Mouse (Mus musculus) heart, embryonic 15.5 days (tissue): ENCODE data around the gene Iars2. TPM values are rescaled to one million over a fixed set of nuclear protein-coding genes. Genes with fewer than 3 reads are reported as not detected.

Experiments used
- ATAC-seq: fragments of 200-750 bp; cut with Nextera tagmentation; replicated peaks from 2 replicates; pipeline ENCODE4 v1.8.0; 2017; ENCODE audit warnings: low read depth, moderate TSS enrichment; ENCODE audit not compliant: insufficient number of reproducible peaks, insufficient read depth, low FRiP score
- H3K27ac ChIP-seq: fragments of 300-500 bp; sonication (generic); 2 replicates; pipeline ENCODE4 v1.5.1; 2015; ENCODE audit warnings: mild to moderate bottlenecking, inconsistent platforms
- H3K27me3 ChIP-seq: fragments of 300-500 bp; sonication (generic); 2 replicates; pipeline ENCODE4 v1.6.1; 2015; ENCODE audit warnings: inconsistent platforms
- H3K36me3 ChIP-seq: fragments of 300-500 bp; sonication (generic); 2 replicates; pipeline ENCODE4 v1.6.1; 2015; ENCODE audit warnings: mild to moderate bottlenecking, inconsistent platforms
- H3K4me1 ChIP-seq: fragments of 300-500 bp; sonication (generic); replicated peaks from 2 replicates; pipeline ENCODE4 v1.6.1; 2015; ENCODE audit warnings: inconsistent platforms
- H3K4me2 ChIP-seq: fragments of 300-500 bp; sonication (generic); 2 replicates; pipeline ENCODE4 v1.6.1; 2015; ENCODE audit warnings: inconsistent platforms, mild to moderate bottlenecking, moderate library complexity
- H3K4me3 ChIP-seq: fragments of 300-500 bp; sonication (generic); 2 replicates; pipeline ENCODE4 v1.5.1; 2015; ENCODE audit warnings: mild to moderate bottlenecking, inconsistent platforms
- H3K9ac ChIP-seq: fragments of 300-500 bp; sonication (generic); 2 replicates; pipeline ENCODE4 v1.6.1; 2015; ENCODE audit warnings: mild to moderate bottlenecking, inconsistent platforms
- H3K9me3 ChIP-seq: fragments of 300-500 bp; sonication (generic); replicated peaks from 2 replicates; pipeline ENCODE4 v1.6.1; 2016; ENCODE audit warnings: inconsistent platforms
- WGBS: fragments of 180-500 bp; shearing (Covaris S2); methylation state at CpG from one replicate; pipeline ENCODE4 v1.1.7; 2015; ENCODE audit warnings: mixed read lengths; 5-methylcytosine and 5-hydroxymethylcytosine counted together
- polyA plus RNA-seq: library from polyadenylated mRNA; unstranded; fragments of >200 nt; fragmentation: Nextera tagmentation; extraction: Ambion mirVana; gene quantifications from 2 replicates; pipeline ENCODE4 v1.2.1, GENCODE M21; 2015

The Iars2 gene
- polyA plus RNA-seq, 1 experiment from 2014 or later: 35.5 TPM

DNA sequence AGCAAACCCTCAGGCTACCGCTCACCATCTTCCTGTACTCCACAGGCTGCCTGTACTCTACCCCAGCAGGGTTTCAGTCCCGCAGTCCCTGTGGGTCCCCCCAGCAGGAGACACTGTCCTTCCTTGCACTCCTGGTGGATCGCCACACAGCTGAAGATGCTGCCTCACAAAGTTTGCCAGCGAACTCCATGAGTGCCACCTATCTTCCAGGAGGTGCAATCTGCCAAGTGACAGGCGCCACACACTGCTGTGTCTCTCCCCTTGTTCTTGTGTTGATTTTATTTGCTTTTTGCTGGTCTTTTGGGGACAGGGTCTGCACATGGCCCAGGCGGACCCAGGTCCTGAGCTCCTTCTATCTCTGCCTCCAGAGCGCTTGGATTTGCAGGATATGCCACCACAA, 32.3 kb downstream of the Iars2 start:
- Histone ChIP-seq H3K36me3 (peaks cover 59% of the 10 kb centered on the region), H3K27ac (no peak overlapping the region), H3K9me3 (no peaks in the 10 kb centered on the region), H3K9ac (no peak overlapping the region), H3K27me3 (no peaks in the 10 kb centered on the region), H3K4me1 (no peaks in the 10 kb centered on the region), H3K4me3 (no peak overlapping the region), H3K4me2 (no peak overlapping the region)
- no peak for ATAC-seq
- WGBS: 90% methylated on average over 7 of the region's 7 CpGs

DNA sequence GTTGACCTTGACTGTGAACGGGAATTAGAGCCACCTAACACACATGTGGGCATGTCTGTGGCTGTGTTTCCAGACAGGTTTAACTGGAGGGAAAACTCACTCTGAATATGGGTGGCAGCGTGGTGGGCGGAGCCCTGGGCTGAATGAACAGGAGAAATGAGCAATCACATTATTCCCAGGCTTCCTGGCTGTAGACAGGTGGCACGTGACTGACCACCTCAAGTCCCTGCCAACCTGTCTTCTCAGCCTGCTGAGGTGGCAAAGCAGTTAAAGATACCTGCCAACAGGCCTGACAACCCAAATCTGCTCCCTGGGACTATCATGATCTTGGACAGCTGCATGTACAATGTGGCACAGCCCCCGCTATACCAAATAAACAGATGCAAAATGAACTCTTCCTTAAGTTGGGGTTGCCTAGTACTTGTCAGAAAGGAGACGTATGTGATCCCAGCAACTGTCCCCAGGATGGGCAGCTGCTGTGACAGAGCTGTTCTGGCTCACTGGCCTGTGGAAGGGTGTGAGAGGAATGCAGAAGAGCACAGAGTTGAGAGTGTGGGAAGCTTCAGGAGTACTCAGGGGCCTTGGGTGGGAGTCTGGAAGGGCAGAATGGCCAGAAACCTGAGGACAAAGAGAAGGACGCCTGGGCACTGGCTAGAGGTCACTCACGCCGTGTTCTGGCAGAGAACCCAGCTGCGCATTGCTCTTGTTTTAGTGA, 36.4 kb downstream of the Iars2 start:
- Histone ChIP-seq H3K27me3 (no peaks in the 10 kb centered on the region), H3K27ac (no peak overlapping the region), H3K9ac (no peak overlapping the region), H3K36me3 (peaks cover 80% of the 10 kb centered on the region), H3K4me3 (no peak overlapping the region), H3K9me3 (no peaks in the 10 kb centered on the region), H3K4me1 (no peaks in the 10 kb centered on the region), H3K4me2 (no peak overlapping the region)
- ATAC-seq: no peak
- 91% methylated on average over 10 of the region's 10 CpGs for WGBS

DNA sequence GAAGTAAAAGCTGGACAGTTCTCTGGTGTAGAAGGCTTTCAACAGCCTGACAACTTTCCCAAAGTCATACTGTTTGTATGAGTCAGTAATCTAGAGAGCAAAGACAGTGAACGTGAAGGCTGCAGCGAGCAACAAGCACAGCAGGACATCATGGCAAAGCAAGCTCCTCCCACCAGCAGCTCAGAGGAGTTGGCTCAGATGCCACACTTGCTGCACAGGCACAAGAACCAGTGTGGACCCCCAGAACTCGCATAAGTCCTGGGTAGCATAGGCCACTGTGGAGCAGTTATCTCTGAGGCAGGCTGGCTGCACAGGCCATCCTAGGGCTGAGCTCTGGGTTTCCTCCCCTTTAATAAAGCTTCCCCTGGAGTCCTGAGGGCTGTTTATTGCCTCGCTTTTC, 37.9 kb downstream of the Iars2 start:
- H3K9me3 ChIP-seq: no peaks in the 10 kb centered on the region
- H3K4me3 ChIP-seq: no peak overlapping the region
- H3K27me3 ChIP-seq: no peaks in the 10 kb centered on the region
- H3K9ac ChIP-seq: no peak overlapping the region
- 84% methylated on average over 4 of the region's 4 CpGs for WGBS
- H3K4me1 ChIP-seq: no peaks in the 10 kb centered on the region
- no peak overlapping the region for H3K27ac ChIP-seq
- H3K4me2 ChIP-seq: no peak overlapping the region
- ATAC-seq: no peak
- peaks cover 79% of the 10 kb centered on the region for H3K36me3 ChIP-seq

DNA sequence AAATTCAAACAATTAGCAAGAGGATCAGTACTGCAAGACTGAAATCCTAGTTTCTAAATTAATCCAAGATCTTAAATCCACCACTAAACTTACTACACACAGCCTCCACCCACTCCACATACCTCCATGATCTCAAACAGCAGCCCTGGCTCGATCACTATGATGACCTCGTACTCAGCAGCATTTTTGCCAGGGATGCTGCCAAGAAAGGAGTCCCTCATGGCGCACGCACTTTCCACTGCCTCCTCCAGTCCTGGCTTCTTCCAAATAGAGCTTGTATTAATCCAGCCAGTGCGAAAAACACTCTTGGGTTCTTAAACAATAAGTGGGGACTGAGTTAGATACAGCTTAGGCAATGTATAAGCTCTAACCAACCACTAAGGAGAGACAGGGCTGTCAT, 40.0 kb downstream of the Iars2 start:
- no peak overlapping the region for H3K27ac ChIP-seq
- peaks cover 14% of the 10 kb centered on the region for H3K4me1 ChIP-seq
- no peaks in the 10 kb centered on the region for H3K9me3 ChIP-seq
- ATAC-seq: no peak
- H3K4me2 ChIP-seq: no peak overlapping the region
- no peaks in the 10 kb centered on the region for H3K27me3 ChIP-seq
- H3K36me3 ChIP-seq: peaks cover 73% of the 10 kb centered on the region
- H3K4me3 ChIP-seq: no peak overlapping the region
- WGBS: 53% methylated on average over 5 of the region's 5 CpGs
- H3K9ac ChIP-seq: no peak overlapping the region

DNA sequence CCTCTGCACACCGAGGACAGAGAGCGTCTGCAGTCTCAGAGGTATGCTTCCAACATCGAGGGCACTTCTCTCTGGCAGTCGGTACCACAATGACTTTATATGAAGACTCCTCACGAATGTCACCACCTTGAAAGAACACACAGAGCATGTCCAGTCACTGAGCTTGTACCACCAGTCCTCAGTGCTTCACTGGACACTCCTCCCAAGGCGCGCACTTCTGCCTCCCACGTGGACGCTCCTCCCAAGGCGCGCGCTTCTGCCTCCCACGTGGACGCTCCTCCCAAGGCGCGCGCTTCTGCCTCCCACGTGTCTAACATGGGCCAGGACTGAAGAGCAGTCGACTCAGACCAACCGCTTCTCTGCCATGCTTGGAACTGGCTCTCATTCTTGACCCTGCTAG, 42.1 kb downstream of the Iars2 start:
- Histone ChIP-seq H3K4me3 (no peak overlapping the region), H3K27me3 (no peaks in the 10 kb centered on the region), H3K4me2 (no peak overlapping the region), H3K27ac (no peak overlapping the region), H3K9me3 (no peaks in the 10 kb centered on the region), H3K4me1 (peaks cover 16% of the 10 kb centered on the region), H3K9ac (no peak overlapping the region), H3K36me3 (peaks cover 69% of the 10 kb centered on the region)
- no peak for ATAC-seq
- WGBS: 80% methylated on average over 20 of the region's 20 CpGs

DNA sequence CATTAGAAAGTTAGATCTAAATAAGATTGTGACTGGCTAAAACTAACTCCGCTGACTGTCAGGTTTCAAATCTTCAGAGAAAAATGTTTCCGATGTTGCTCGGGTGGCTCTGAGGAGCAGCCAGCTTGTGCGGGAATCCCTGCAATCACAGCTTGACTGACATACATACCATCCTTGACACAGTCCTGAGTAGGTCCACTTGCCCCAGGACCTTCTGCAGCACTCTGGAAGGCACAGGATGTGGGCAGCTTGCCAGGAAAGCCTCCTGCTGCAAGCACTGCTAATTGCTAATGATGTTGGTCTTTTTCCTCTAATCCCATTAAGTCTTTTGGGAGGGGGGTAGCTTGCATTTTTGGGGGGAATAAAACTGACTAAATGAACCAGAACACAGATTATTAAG, 44.0 kb downstream of the Iars2 start:
- Histone ChIP-seq H3K4me2 (no peak overlapping the region), H3K9me3 (no peaks in the 10 kb centered on the region), H3K36me3 (peaks cover 57% of the 10 kb centered on the region), H3K27me3 (no peaks in the 10 kb centered on the region), H3K4me3 (no peak overlapping the region), H3K4me1 (peaks cover 16% of the 10 kb centered on the region), H3K9ac (no peak overlapping the region), H3K27ac (peak overlapping the region; percentile 43)
- ATAC-seq: peak; percentile 73; the same call in 1 of the 2 replicates
- WGBS: 44% methylated on average over 4 of the region's 4 CpGs

DNA sequence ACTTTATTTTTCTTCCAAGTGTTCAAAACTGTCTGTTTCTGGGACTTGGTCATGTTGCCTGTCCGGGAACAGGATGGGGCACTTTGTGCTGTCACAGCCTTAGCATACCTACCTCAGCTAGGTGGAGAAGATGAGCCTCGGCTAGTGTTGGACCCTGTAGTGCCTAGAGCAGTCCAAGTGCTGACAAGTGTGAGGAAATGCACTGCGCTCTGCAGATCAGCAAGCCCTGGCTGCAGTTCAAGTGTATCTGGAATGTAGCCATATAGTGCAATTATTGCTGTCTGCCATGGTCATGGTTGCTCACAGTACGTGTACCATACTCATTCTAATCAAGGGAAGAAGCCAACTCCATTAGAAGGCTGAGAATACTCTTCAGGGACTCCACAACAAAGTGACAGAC, 44.5 kb downstream of the Iars2 start:
- peaks cover 53% of the 10 kb centered on the region for H3K36me3 ChIP-seq

DNA sequence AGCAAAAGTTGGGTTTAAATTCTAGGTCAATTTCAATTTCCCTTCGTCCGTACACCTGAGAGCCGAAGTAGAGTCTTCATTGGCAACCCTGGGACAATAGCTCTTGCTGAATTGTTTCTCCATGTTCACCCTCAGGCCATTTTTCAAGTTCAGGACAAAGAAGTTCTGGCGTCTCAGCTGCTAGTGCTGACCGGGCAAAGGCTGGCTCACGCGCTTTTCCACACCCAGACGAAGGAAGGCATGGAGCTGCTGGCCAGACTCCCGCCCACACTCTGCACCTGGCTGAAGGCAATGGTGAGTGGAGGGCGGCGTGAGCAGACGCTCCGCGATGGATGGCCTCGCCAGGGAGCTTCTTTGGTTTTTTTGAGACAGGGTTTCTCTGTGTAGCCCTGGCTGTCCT, 45.9 kb downstream of the Iars2 start:
- Histone ChIP-seq H3K9ac (no peak overlapping the region), H3K4me2 (no peak overlapping the region), H3K36me3 (peaks cover 56% of the 10 kb centered on the region), H3K9me3 (no peaks in the 10 kb centered on the region), H3K27ac (no peak overlapping the region), H3K27me3 (no peaks in the 10 kb centered on the region), H3K4me3 (no peak overlapping the region), H3K4me1 (peaks cover 16% of the 10 kb centered on the region)
- no peak for ATAC-seq
- WGBS: 92% methylated on average over 15 of the region's 15 CpGs

More for the DNA sequence above, 44.5 kb downstream of the Iars2 start:
- no peak overlapping the region for H3K4me2 ChIP-seq
- no peaks in the 10 kb centered on the region for H3K9me3 ChIP-seq
- H3K4me1 ChIP-seq: peaks cover 16% of the 10 kb centered on the region
- no peak overlapping the region for H3K4me3 ChIP-seq
- ATAC-seq: peak; percentile 89
- WGBS: 16% methylated on average over 4 of the region's 4 CpGs
- H3K27me3 ChIP-seq: no peaks in the 10 kb centered on the region
- peak overlapping the region; percentile 43 for H3K27ac ChIP-seq
- H3K9ac ChIP-seq: no peak overlapping the region

DNA sequence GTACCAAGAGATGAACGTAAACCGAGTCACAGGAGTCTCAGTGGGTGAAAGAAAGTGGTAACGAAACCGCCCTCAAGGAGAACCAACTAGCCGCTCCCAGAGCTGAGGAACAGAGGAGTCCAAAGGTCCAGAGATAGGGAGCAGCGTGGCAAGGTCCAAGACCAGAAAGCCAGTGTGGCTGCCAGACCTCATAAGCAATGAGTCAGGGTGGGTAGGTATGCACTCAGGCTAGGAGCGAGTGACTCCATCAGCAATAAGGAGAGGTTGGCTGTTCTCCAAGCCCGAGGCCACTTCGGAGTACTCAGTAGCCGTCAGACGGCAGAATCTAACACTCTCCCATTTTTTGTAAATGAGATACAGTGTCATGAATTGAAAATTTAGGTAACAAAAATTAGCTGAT, 46.4 kb downstream of the Iars2 start:
- Histone ChIP-seq H3K9ac (no peak overlapping the region), H3K9me3 (no peaks in the 10 kb centered on the region), H3K4me2 (no peak overlapping the region), H3K27ac (no peak overlapping the region), H3K4me3 (no peak overlapping the region), H3K27me3 (no peaks in the 10 kb centered on the region), H3K36me3 (peaks cover 57% of the 10 kb centered on the region), H3K4me1 (peaks cover 16% of the 10 kb centered on the region)
- no peak for ATAC-seq
- WGBS: 72% methylated on average over 11 of the region's 11 CpGs

DNA sequence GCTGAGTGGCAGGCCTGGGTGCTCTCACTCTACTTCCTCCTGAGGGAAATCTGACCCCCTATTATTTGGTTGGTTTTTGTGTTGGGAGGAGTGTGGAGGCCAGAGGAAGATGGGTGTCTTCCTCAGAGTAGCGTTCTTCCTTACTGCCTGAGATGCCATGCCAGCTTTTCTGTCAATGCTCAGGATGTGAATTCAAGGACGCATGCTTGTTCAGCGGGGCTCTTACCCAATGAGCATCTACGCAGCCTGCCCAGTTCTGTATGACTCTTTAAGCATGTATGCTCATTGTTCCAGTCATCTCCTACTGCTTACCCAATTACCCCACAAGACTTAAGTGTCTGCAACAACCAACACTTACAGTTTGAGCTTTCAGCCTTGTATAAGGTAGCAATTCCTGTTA, 48.6 kb downstream of the Iars2 start:
- Histone ChIP-seq H3K36me3 (peaks cover 44% of the 10 kb centered on the region), H3K9ac (no peak overlapping the region), H3K9me3 (no peaks in the 10 kb centered on the region), H3K27me3 (no peaks in the 10 kb centered on the region), H3K4me1 (peaks cover 11% of the 10 kb centered on the region), H3K4me3 (no peak overlapping the region), H3K4me2 (no peak overlapping the region), H3K27ac (no peak overlapping the region)
- 92% methylated on average over 4 of the region's 4 CpGs for WGBS
- ATAC-seq: no peak

DNA sequence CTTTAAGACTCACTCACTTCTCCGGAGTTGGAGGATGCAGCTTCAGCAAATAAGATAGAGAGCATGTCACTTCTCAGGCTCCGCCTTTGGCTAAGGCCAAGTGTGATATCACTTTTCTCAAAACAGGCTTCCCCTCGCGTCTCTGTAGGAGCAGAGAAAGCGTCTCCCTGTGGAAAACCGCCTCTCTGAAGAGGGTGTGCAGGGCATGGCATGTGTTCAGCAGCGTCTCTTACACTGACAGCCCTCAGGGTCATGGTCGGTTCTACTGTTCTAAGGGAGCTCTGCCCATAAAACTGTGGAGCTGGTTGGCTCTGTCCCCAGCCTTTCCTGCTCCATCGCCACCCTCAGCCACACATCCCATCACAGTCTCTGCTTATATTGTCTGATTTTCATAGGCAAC, 49.9 kb downstream of the Iars2 start:
- Histone ChIP-seq H3K27me3 (no peaks in the 10 kb centered on the region), H3K4me1 (peaks cover 2% of the 10 kb centered on the region), H3K27ac (no peak overlapping the region), H3K4me3 (no peak overlapping the region), H3K9ac (no peak overlapping the region), H3K4me2 (no peak overlapping the region), H3K36me3 (peaks cover 43% of the 10 kb centered on the region), H3K9me3 (no peaks in the 10 kb centered on the region)
- no peak; the same call in 1 of the 2 replicates for ATAC-seq
- 65% methylated on average over 9 of the region's 9 CpGs for WGBS

DNA sequence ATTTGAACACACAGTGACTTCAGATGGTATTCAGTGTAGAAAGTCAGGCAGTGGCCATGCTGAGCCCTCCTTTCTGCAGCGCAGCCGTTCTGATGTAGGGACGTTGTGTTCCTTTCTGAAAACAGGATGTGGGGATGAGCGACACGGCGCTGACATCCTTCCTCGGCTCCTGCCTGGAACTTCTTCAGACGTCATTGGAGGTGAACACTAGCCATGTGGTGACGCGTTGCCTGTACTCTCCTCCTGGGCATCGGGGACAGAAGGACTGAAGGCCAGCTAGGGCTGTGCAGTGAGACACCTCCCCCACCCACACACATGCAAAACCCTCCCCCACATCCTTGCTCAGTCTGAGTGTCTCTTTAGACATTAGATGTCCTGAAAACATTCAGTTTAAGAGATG, 52.2 kb downstream of the Iars2 start:
- 59% methylated on average over 11 of the region's 11 CpGs for WGBS
- Histone ChIP-seq H3K36me3 (peaks cover 42% of the 10 kb centered on the region), H3K9ac (no peak overlapping the region), H3K4me1 (no peaks in the 10 kb centered on the region; the same call in 1 of the 2 replicates), H3K27ac (no peak overlapping the region), H3K4me2 (no peak overlapping the region), H3K4me3 (no peak overlapping the region), H3K9me3 (no peaks in the 10 kb centered on the region), H3K27me3 (no peaks in the 10 kb centered on the region)
- ATAC-seq: no peak
